Mouse (Mus musculus) embryonic facial prominence, embryonic 11.5 days (tissue): ENCODE data around the gene Lat. TPM values are rescaled to one million over a fixed set of nuclear protein-coding genes. Genes with fewer than 3 reads are reported as not detected.

Experiments used
- ATAC-seq: fragments of 200-750 bp; cut with Nextera tagmentation; replicated peaks from 2 replicates; pipeline ENCODE4 v1.8.0; 2017; ENCODE audit warnings: low read depth; ENCODE audit not compliant: insufficient number of reproducible peaks, low FRiP score, low TSS enrichment
- DNase-seq: peaks from one replicate; pipeline ENCODE4 v3.0.0-alpha.2; 2015; ENCODE audit warnings: low spot score
- H3K27ac ChIP-seq: fragments of 300-500 bp; sonication (generic); replicated peaks from 2 replicates; pipeline ENCODE4 v1.5.1; 2014; ENCODE audit warnings: mild to moderate bottlenecking, low read depth, low read length, control low read depth
- H3K27me3 ChIP-seq: fragments of 300-500 bp; sonication (generic); 2 replicates; pipeline ENCODE4 v1.6.1; 2014; ENCODE audit warnings: mild to moderate bottlenecking, low read length, moderate library complexity, mixed read lengths; ENCODE audit not compliant: control insufficient read depth, insufficient read depth
- H3K36me3 ChIP-seq: fragments of 300-500 bp; sonication (generic); replicated peaks from 2 replicates; pipeline ENCODE4 v1.6.1; 2014; ENCODE audit warnings: low read depth, mild to moderate bottlenecking, low read length, moderate library complexity, mixed read lengths; ENCODE audit not compliant: control insufficient read depth, insufficient read depth
- H3K4me1 ChIP-seq: fragments of 300-500 bp; sonication (generic); 2 replicates; pipeline ENCODE4 v1.6.1; 2014; ENCODE audit warnings: low read length, mixed read lengths; ENCODE audit not compliant: control insufficient read depth, insufficient read depth
- H3K4me2 ChIP-seq: fragments of 300-500 bp; sonication (generic); 2 replicates; pipeline ENCODE4 v1.6.1; 2014; ENCODE audit warnings: low read depth, mild to moderate bottlenecking, control low read depth, low read length, moderate library complexity
- H3K4me3 ChIP-seq: fragments of 300-500 bp; sonication (generic); 2 replicates; pipeline ENCODE4 v1.5.1; 2014; ENCODE audit warnings: low read depth, low read length, control low read depth
- H3K9ac ChIP-seq: fragments of 300-500 bp; sonication (generic); replicated peaks from 2 replicates; pipeline ENCODE4 v1.6.1; 2014; ENCODE audit warnings: mild to moderate bottlenecking, control low read depth, low read length
- H3K9me3 ChIP-seq: fragments of 300-500 bp; sonication (generic); replicated peaks from 2 replicates; pipeline ENCODE4 v1.6.1; 2016; ENCODE audit warnings: mild to moderate bottlenecking, low read length, inconsistent platforms, mixed read lengths; ENCODE audit not compliant: control insufficient read depth
- WGBS: fragments of 180-500 bp; shearing (Covaris S2); extraction: QIAGEN DNeasy Blood & Tissue Kit; methylation state at CpG from one replicate; pipeline ENCODE4 v1.1.7; 2014; 5-methylcytosine and 5-hydroxymethylcytosine counted together
- polyA plus RNA-seq: library from polyadenylated mRNA; unstranded; fragments of >200 nt; fragmentation: Nextera tagmentation; extraction: Ambion mirVana; gene quantifications from 2 replicates; pipeline ENCODE4 v1.2.1, GENCODE M21; 2014

Gene Lat
- polyA plus RNA-seq, 1 experiment from 2014 or later = 2.1 TPM

- Histone ChIP-seq H3K9me3 (no peaks in the 10 kb centered on the region), H3K27ac (no peak overlapping the region), H3K4me2 (no peak overlapping the region), H3K27me3 (no peaks in the 10 kb centered on the region), H3K36me3 (no peaks in the 10 kb centered on the region; the same call in 1 of the 2 replicates), H3K4me1 (no peaks in the 10 kb centered on the region), H3K4me3 (no peak overlapping the region), H3K9ac (no peak overlapping the region)
- ATAC-seq (no peak), DNase-seq (no peak)
- WGBS = 77% methylated on average over 13 of the region's 13 CpGs
Observed at GRCm38 (mm10) chr7:126359049-126359448, 10.3 kb downstream of the Lat start.

GRCm38 (mm10) chr7:126358413-126358812 lies 11.0 kb downstream of the Lat start:
- Histone ChIP-seq H3K27ac (no peak overlapping the region), H3K9ac (no peak overlapping the region), H3K4me1 (no peaks in the 10 kb centered on the region), H3K4me2 (no peak overlapping the region), H3K4me3 (no peak overlapping the region), H3K9me3 (no peaks in the 10 kb centered on the region), H3K27me3 (no peaks in the 10 kb centered on the region), H3K36me3 (no peaks in the 10 kb centered on the region; the same call in 1 of the 2 replicates)
- 91% methylated on average over 9 of the region's 9 CpGs for WGBS
- ATAC-seq = no peak
- no peak for DNase-seq

GRCm38 (mm10) chr7:126357838-126358237 lies 11.5 kb downstream of the Lat start:
- Histone ChIP-seq H3K27me3 (no peaks in the 10 kb centered on the region), H3K9me3 (no peaks in the 10 kb centered on the region), H3K4me1 (no peaks in the 10 kb centered on the region), H3K4me3 (no peak overlapping the region), H3K9ac (no peak overlapping the region), H3K27ac (no peak overlapping the region), H3K4me2 (no peak overlapping the region), H3K36me3 (no peaks in the 10 kb centered on the region; the same call in 1 of the 2 replicates)
- no peak for ATAC-seq
- DNase-seq = no peak
- 90% methylated on average over 6 of the region's 6 CpGs for whole genome bisulfite sequencing

GRCm38 (mm10) chr7:126356793-126357591 lies 12.4 kb downstream of the Lat start:
- H3K27ac ChIP-seq = no peak overlapping the region
- ATAC-seq = no peak
- no peak overlapping the region for H3K4me3 ChIP-seq
- no peaks in the 10 kb centered on the region for H3K27me3 ChIP-seq
- no peaks in the 10 kb centered on the region for H3K4me1 ChIP-seq
- no peak overlapping the region for H3K4me2 ChIP-seq
- H3K9ac ChIP-seq = no peak overlapping the region
- H3K36me3 ChIP-seq = no peaks in the 10 kb centered on the region
- no peak for DNase-seq
- H3K9me3 ChIP-seq = no peaks in the 10 kb centered on the region
- 57% methylated on average over 7 of the region's 7 CpGs for WGBS

- H3K4me2 ChIP-seq = no peak overlapping the region
- 58% methylated on average over 5 of the region's 5 CpGs for WGBS
- no peak overlapping the region for H3K9ac ChIP-seq
- H3K27ac ChIP-seq = no peak overlapping the region
- H3K4me3 ChIP-seq = no peak overlapping the region
- no peaks in the 10 kb centered on the region for H3K36me3 ChIP-seq
- H3K4me1 ChIP-seq = no peaks in the 10 kb centered on the region
- no peaks in the 10 kb centered on the region for H3K9me3 ChIP-seq
- ATAC-seq = no peak
- DNase-seq = no peak
- H3K27me3 ChIP-seq = no peaks in the 10 kb centered on the region
Observed at GRCm38 (mm10) chr7:126355847-126356597, 13.3 kb downstream of the Lat start.

GRCm38 (mm10) chr7:126354738-126355614 lies 14.4 kb downstream of the Lat start:
- H3K4me2 ChIP-seq = no peak overlapping the region
- no peak overlapping the region for H3K4me3 ChIP-seq
- H3K36me3 ChIP-seq = no peaks in the 10 kb centered on the region
- H3K9me3 ChIP-seq = no peaks in the 10 kb centered on the region
- H3K4me1 ChIP-seq = no peaks in the 10 kb centered on the region
- H3K27me3 ChIP-seq = no peaks in the 10 kb centered on the region
- H3K27ac ChIP-seq = no peak overlapping the region
- WGBS = 43% methylated on average over 14 of the region's 14 CpGs
- DNase-seq (no peak), ATAC-seq (no peak)
- no peak overlapping the region for H3K9ac ChIP-seq

- no peak for DNase-seq
- Histone ChIP-seq H3K4me1 (no peaks in the 10 kb centered on the region), H3K36me3 (no peaks in the 10 kb centered on the region), H3K9ac (no peak overlapping the region), H3K27me3 (no peaks in the 10 kb centered on the region), H3K27ac (no peak overlapping the region), H3K4me2 (no peak overlapping the region), H3K9me3 (no peaks in the 10 kb centered on the region), H3K4me3 (no peak overlapping the region)
- WGBS = 91% methylated on average over 3 of the region's 3 CpGs
- no peak for ATAC-seq
Observed at GRCm38 (mm10) chr7:126353994-126354365, 15.4 kb downstream of the Lat start.
